Mouse (Mus musculus) retina, postnatal 1 day (tissue): ENCODE measurements around the gene Hpcal1.
A peak's percentile ranks its signal among the peaks of the same experiment; 100 is the strongest.
"Not testable (repeated sequence)": the region's sequence is repeated elsewhere in the genome, so short reads cannot be mapped to it uniquely, and the experiment has no call there.

Source experiments
- DNase-seq: peaks from one replicate; pipeline ENCODE4 v3.0.0-alpha.2; 2012

The Hpcal1 gene

GRCm38 (mm10) chr12:17791111-17791510 is 100.5 kb downstream of the Hpcal1 start:
- DNase-seq: no peak

- no peak for DNase-seq
Observed at GRCm38 (mm10) chr12:17792756-17793155, 102.1 kb downstream of the Hpcal1 start.

GRCm38 (mm10) chr12:17795660-17796278 is 105.1 kb downstream of the Hpcal1 start:
- peak; percentile 68 for DNase-seq

GRCm38 (mm10) chr12:17798261-17798660 is 107.6 kb downstream of the Hpcal1 start:
- not testable (repeated sequence) for DNase-seq

- peak; percentile 87 for DNase-seq
Observed at GRCm38 (mm10) chr12:17808542-17808941, 117.9 kb downstream of the Hpcal1 start.

- DNase-seq: not testable (repeated sequence)
Observed at GRCm38 (mm10) chr12:17835279-17835678, 144.6 kb downstream of the Hpcal1 start.
